Mouse (Mus musculus) myocyte (in vitro differentiated cells): ENCODE measurements around the gene Rbfox1. TPM values are rescaled to one million over a fixed set of nuclear protein-coding genes. Genes with fewer than 3 reads are reported as not detected.

Source experiments
- H3K27me3 ChIP-seq: one replicate; pipeline ENCODE4 v1.6.1; 2011; ENCODE audit not compliant: control insufficient read depth, insufficient read depth, insufficient read length
- H3K36me3 ChIP-seq: one replicate; pipeline ENCODE4 v1.6.1; 2011; ENCODE audit not compliant: control insufficient read depth, insufficient read depth
- H3K4me2 ChIP-seq: one replicate; pipeline ENCODE4 v1.6.1; 2011; ENCODE audit warnings: low read depth, control low read depth
- H3K4me3 ChIP-seq: one replicate; pipeline ENCODE4 v1.5.1; 2011; ENCODE audit warnings: mild to moderate bottlenecking, control low read depth, moderate library complexity
- H3K79me2 ChIP-seq: one replicate; pipeline ENCODE4 v1.6.1; 2011; ENCODE audit not compliant: control insufficient read depth, insufficient read depth
- H3ac ChIP-seq: one replicate; pipeline ENCODE4 v1.6.1; 2011; ENCODE audit not compliant: control insufficient read depth, insufficient read length
- CEBPB ChIP-seq: IDR thresholded peaks from 2 replicates; pipeline ENCODE4 v1.6.1; 2011; ENCODE audit warnings: mild to moderate bottlenecking, moderate library complexity; ENCODE audit not compliant: poor library complexity, insufficient read depth, severe bottlenecking
- E2F4 ChIP-seq: IDR thresholded peaks from one replicate; pipeline ENCODE4 v1.6.1; 2011; ENCODE audit warnings: mild to moderate bottlenecking, control low read depth, moderate library complexity; ENCODE audit not compliant: insufficient read depth
- MAX ChIP-seq: IDR thresholded peaks from one replicate; pipeline ENCODE4 v1.6.1; 2011; ENCODE audit warnings: low read depth, mild to moderate bottlenecking, control low read depth
- MYOD1 ChIP-seq, 3 experiments: IDR thresholded peaks; one replicate each; pipeline ENCODE4 v1.6.1; 2011; ENCODE audit warnings: control low read depth in 2 of 3, low read depth in 2 of 3, mild to moderate bottlenecking in 2 of 3, moderate library complexity in 1 of 3; ENCODE audit not compliant: insufficient read length in 2 of 3, control insufficient read depth in 1 of 3
- MYOG ChIP-seq, 3 experiments: IDR thresholded peaks; one replicate each; pipeline ENCODE4 v1.6.1; 2011; ENCODE audit warnings: control low read depth in 2 of 3, low read depth in 2 of 3, mild to moderate bottlenecking in 2 of 3; ENCODE audit not compliant: insufficient read length in 2 of 3, control insufficient read depth in 1 of 3, insufficient read depth in 1 of 3
- POLR2A ChIP-seq: IDR thresholded peaks from one replicate; pipeline ENCODE4 v1.6.1; 2011; ENCODE audit warnings: low read depth, mild to moderate bottlenecking, control low read depth, moderate library complexity; ENCODE audit not compliant: insufficient read length
- POLR2AphosphoS2 ChIP-seq: IDR thresholded peaks from one replicate; pipeline ENCODE4 v1.6.1; 2011; ENCODE audit warnings: low read depth, control low read depth; ENCODE audit not compliant: insufficient read length
- REST ChIP-seq: IDR thresholded peaks from one replicate; pipeline ENCODE4 v1.6.1; 2011; ENCODE audit warnings: mild to moderate bottlenecking, control low read depth, moderate library complexity; ENCODE audit not compliant: insufficient read depth, insufficient read length
- SRF ChIP-seq: IDR thresholded peaks from one replicate; pipeline ENCODE4 v1.6.1; 2011; ENCODE audit warnings: low read depth; ENCODE audit not compliant: control insufficient read depth, insufficient read length
- TCF12 ChIP-seq: IDR thresholded peaks from one replicate; pipeline ENCODE4 v1.6.1; 2011; ENCODE audit warnings: mild to moderate bottlenecking, control low read depth; ENCODE audit not compliant: poor library complexity, insufficient read depth, severe bottlenecking
- TCF3 ChIP-seq: IDR thresholded peaks from one replicate; pipeline ENCODE4 v1.6.1; 2011; ENCODE audit warnings: low read depth, control low read depth; ENCODE audit not compliant: insufficient read length
- USF1 ChIP-seq: IDR thresholded peaks from one replicate; pipeline ENCODE4 v1.6.1; 2011; ENCODE audit warnings: low read depth, mild to moderate bottlenecking, control low read depth, moderate library complexity
- polyA plus RNA-seq: library from polyadenylated mRNA; unstranded; fragments of >200 nt; fragmentation: generic; extraction: Trizol; gene quantifications from one replicate; pipeline ENCODE4 v1.2.1, GENCODE M21; 2012; ENCODE audit warnings: missing spikeins

Gene Rbfox1
- polyA plus RNA-seq, 1 experiment = 8.3 TPM

- Histone ChIP-seq H3K36me3 (no peaks in the 10 kb centered on the region), H3K27me3 (no peaks in the 10 kb centered on the region), H3K4me3 (no peak overlapping the region), H3K79me2 (no peaks in the 10 kb centered on the region), H3ac (no peak overlapping the region), H3K4me2 (no peak overlapping the region)
- TF ChIP-seq POLR2AphosphoS2 (no peak), TCF3 (no peak), TCF12 (no peak), MYOG (IDR thresholded peaks at IDR 0.05; ENCODE audit: control insufficient read depth in 1 of 3, insufficient read depth in 1 of 3, insufficient read length in 2 of 3, low read depth in 2 of 3) (no peak), SRF (no peak), REST (no peak), MYOD1 (IDR thresholded peaks at IDR 0.05; ENCODE audit: control insufficient read depth in 1 of 3, insufficient read length in 2 of 3, low read depth in 2 of 3) (no peak), CEBPB (no peak), POLR2A (no peak), E2F4 (no peak), MAX (no peak), USF1 (no peak)
Observed at GRCm38 (mm10) chr16:7097071-7097470, 1211.9 kb downstream of the Rbfox1 start.

DNA sequence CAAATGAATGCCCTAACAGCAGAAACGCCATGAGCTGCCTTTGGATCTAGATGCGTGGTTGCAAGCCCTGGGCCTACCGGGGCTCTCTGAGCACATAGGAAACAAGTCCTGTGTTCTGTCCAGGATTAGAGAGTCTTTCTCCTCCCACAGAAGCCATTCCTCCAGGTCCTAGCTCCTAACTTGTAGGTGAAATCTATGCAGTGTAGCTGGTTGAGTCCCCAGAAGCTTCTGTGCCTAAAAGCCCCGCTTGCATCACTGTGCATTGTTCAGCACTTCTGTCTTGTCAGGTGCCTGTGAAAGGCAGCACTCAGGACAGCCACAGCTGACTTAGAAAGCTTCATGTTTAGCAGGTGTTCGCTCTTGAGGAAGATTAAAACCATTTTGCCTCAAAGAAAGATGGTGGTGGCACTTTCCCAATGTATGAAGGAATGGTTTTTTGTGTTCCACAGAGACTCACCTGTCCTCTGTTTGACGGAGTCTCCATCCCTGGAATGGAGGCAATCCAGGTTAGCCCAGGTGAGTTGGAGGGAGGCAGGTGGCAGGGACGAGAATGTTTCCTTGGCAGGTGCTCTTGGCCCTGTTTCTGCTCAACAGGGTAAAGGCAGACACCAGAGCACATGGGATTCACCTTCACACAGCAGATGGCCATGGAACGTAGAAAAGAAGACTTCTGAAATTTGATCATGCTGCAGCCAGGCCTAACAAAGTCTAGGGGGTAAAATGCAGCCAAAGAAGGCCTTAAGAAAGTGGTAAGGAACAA, 1213.0 kb downstream of the Rbfox1 start:
- Histone ChIP-seq H3K4me3 (no peak overlapping the region), H3K36me3 (no peaks in the 10 kb centered on the region), H3K79me2 (no peaks in the 10 kb centered on the region), H3K4me2 (no peak overlapping the region), H3K27me3 (no peaks in the 10 kb centered on the region), H3ac (no peak overlapping the region)
- no peak for TF ChIP-seq POLR2AphosphoS2
- TF ChIP-seq CEBPB = no peak
- no peak for TF ChIP-seq REST
- no peak for TF ChIP-seq MAX
- no peak for TF ChIP-seq TCF3
- no peak for TF ChIP-seq E2F4
- TF ChIP-seq TCF12 = no peak
- TF ChIP-seq MYOD1 (IDR thresholded peaks at IDR 0.05; ENCODE audit: control insufficient read depth in 1 of 3, insufficient read length in 2 of 3, low read depth in 2 of 3) = no peak

GRCm38 (mm10) chr16:7099506-7100300, 1214.5 kb downstream of the Rbfox1 start:
- Histone ChIP-seq H3K36me3 (no peaks in the 10 kb centered on the region), H3K27me3 (no peaks in the 10 kb centered on the region), H3K4me2 (no peak overlapping the region), H3ac (no peak overlapping the region), H3K79me2 (no peaks in the 10 kb centered on the region), H3K4me3 (no peak overlapping the region)
- TF ChIP-seq USF1 (no peak), POLR2A (no peak), E2F4 (no peak), TCF12 (no peak), TCF3 (no peak), MYOD1 (IDR thresholded peaks at IDR 0.05; ENCODE audit: control insufficient read depth in 1 of 3, insufficient read length in 2 of 3, low read depth in 2 of 3) (no peak), MAX (no peak), CEBPB (no peak), POLR2AphosphoS2 (no peak), REST (no peak), SRF (no peak), MYOG (IDR thresholded peaks at IDR 0.05; ENCODE audit: control insufficient read depth in 1 of 3, insufficient read depth in 1 of 3, insufficient read length in 2 of 3, low read depth in 2 of 3) (no peak)

DNA sequence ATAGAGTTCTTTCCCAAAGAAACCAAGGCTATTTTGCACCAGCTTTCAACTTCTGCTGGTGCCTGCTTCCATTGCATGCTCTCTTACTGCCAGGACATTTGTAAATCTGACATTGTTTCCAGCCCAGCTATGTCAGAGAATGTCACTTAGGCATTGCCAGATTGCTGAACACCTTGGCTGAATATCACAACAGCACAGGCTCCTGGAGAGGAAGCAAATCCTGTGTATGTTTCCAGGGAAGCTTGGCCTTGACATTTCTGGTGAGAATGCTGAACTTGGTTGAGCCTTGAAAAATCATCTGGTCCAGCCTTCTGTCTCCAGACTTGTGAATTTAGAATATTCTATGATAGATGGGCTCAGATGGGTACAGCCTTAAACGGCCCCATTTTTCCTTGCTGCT, 1217.3 kb downstream of the Rbfox1 start:
- Histone ChIP-seq H3K4me3 (no peak overlapping the region), H3K27me3 (no peaks in the 10 kb centered on the region), H3K79me2 (no peaks in the 10 kb centered on the region), H3K4me2 (no peak overlapping the region), H3K36me3 (no peaks in the 10 kb centered on the region), H3ac (no peak overlapping the region)
- TF ChIP-seq E2F4 = no peak
- TF ChIP-seq MAX = no peak
- no peak for TF ChIP-seq POLR2AphosphoS2
- no peak for TF ChIP-seq SRF
- TF ChIP-seq TCF12 = no peak
- TF ChIP-seq USF1 = no peak
- no peak for TF ChIP-seq CEBPB
- no peak for TF ChIP-seq TCF3
- TF ChIP-seq MYOD1 (IDR thresholded peaks at IDR 0.05; ENCODE audit: control insufficient read depth in 1 of 3, insufficient read length in 2 of 3, low read depth in 2 of 3) = no peak
- no peak for TF ChIP-seq REST

DNA sequence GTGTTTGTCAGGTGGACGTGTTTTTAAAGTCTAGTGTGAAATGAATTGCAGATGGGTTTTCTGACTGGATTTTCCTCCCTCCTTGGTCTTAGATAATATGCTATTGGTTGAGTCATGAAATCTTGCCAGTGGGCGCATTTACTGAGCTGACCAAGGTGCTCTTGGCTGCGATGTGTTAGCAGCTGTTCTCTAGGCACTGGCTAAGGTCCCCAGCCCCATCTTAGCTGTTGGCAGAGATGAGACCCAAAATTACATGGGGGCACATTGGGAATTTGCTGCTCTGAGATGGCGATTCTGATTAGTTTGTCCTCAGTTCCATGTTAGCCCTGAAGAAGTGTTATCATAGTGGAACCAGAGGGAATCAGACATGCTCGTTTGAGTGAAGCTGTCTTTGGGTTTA, 1218.1 kb downstream of the Rbfox1 start:
- no peaks in the 10 kb centered on the region for H3K36me3 ChIP-seq
- no peak overlapping the region for H3K4me3 ChIP-seq
- no peaks in the 10 kb centered on the region for H3K79me2 ChIP-seq
- no peaks in the 10 kb centered on the region for H3K27me3 ChIP-seq
- no peak overlapping the region for H3K4me2 ChIP-seq
- no peak overlapping the region for H3ac ChIP-seq
- TF ChIP-seq MYOD1 (IDR thresholded peaks at IDR 0.05; ENCODE audit: control insufficient read depth in 1 of 3, insufficient read length in 2 of 3, low read depth in 2 of 3) = peak in 1 of 3 experiments; percentile 14
- no peak for TF ChIP-seq SRF
